Mouse (Mus musculus): ENCODE data around the gene Pitpnm3.

The Pitpnm3 gene

GRCm38 (mm10) chr11:72011955-72012354 is 123.6 kb downstream of the Pitpnm3 start:
- DNase-seq = no peak

- no peak for DNase-seq
Observed at GRCm38 (mm10) chr11:72010940-72011722, 124.4 kb downstream of the Pitpnm3 start.

DNA sequence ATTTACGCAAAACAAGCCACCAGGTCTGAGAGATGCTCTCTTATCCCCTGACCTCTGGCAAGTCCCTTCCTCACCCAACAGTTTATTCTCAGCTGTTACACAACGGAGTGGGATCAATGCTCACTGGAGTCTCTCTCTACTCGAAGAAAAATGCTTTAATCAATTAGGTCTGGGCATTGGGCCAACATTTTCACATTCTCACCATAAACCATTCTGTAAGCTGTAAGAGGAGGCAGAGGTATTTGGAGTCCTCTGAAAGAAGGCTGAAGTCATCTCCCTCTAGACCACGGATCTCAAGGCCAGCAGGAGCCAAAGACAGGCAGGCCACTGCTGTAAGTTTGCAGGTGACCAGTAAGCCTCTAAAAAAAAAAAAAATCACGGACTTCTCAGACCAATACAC is 125.2 kb downstream of the Pitpnm3 start:
- no peak for DNase-seq

GRCm38 (mm10) chr11:72005547-72005946 is 130.0 kb downstream of the Pitpnm3 start:
- DNase-seq = no peak

DNA sequence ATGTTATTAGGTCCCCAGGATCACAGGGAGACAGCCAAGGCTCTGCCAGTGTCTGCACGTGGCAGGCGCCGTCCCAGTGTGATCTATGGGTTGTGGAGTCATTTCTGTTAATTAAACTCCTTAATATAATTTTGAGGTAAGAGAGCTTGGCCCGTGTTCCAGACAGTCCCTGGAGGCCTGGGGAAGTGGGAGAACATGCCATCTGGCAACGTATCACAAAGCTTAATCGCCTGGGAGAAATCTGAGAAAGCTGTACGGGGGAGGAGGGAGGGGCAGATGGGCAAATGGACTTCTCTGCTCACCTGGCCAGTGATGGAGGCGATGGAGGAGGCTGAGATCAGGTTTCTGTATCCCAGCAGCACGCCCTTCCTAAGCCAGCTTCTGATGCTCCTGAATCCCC is 132.4 kb downstream of the Pitpnm3 start:
- DNase-seq = no peak

GRCm38 (mm10) chr11:72002138-72002853 is 133.3 kb downstream of the Pitpnm3 start:
- DNase-seq = no peak

DNA sequence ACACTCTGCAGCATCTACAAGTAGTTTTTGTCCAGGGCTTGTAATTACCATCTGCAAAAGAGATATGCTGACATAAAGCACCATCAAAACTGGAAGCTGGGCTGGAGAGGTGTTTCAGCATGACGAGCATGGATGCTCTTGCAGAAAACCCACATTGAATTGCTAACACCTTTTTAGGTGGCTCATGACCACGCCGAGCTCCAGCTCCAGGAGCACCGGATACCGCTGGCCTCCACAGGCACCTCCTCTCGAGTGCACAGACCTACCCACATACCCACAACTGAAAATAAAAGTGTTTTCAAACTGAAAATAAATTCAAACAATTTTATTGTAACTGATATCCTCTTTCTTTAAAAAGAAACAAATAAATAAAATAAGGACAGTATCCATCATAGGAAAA is 135.4 kb downstream of the Pitpnm3 start:
- DNase-seq = no peak
